Mouse (Mus musculus) heart, postnatal 0 days (tissue): ENCODE data around the gene Fndc10. TPM values are rescaled to one million over a fixed set of nuclear protein-coding genes. Genes with fewer than 3 reads are reported as not detected.
"Not testable (repeated sequence)": the region's sequence is repeated elsewhere in the genome, so short reads cannot be mapped to it uniquely, and the experiment has no call there.

Experiments used
- ATAC-seq: fragments of 200-750 bp; cut with Nextera tagmentation; 2 replicates; pipeline ENCODE4 v1.8.0; 2017; ENCODE audit warnings: low read depth, moderate number of reproducible peaks, moderate library complexity; ENCODE audit not compliant: insufficient read depth
- DNase-seq: peaks from one replicate; pipeline ENCODE4 v3.0.0-alpha.2; 2016; ENCODE audit warnings: low spot score
- H3K27ac ChIP-seq: fragments of 300-500 bp; sonication (generic); 2 replicates; pipeline ENCODE4 v1.5.1; 2014; ENCODE audit warnings: low read depth, mild to moderate bottlenecking
- H3K27me3 ChIP-seq: fragments of 300-500 bp; sonication (generic); 2 replicates; pipeline ENCODE4 v1.6.1; 2014; ENCODE audit warnings: low read length, mixed read lengths; ENCODE audit not compliant: control insufficient read depth, insufficient read depth
- H3K36me3 ChIP-seq: fragments of 300-500 bp; sonication (generic); replicated peaks from 2 replicates; pipeline ENCODE4 v1.6.1; 2014; ENCODE audit warnings: low read length, mixed read lengths; ENCODE audit not compliant: control insufficient read depth, insufficient read depth
- H3K4me1 ChIP-seq: fragments of 300-500 bp; sonication (generic); 2 replicates; pipeline ENCODE4 v1.6.1; 2014; ENCODE audit warnings: antibody characterized with exemption; ENCODE audit not compliant: control insufficient read depth, insufficient read depth
- H3K4me2 ChIP-seq: fragments of 300-500 bp; sonication (generic); 2 replicates; pipeline ENCODE4 v1.6.1; 2014; ENCODE audit warnings: low read depth, mild to moderate bottlenecking, low read length, moderate library complexity
- H3K4me3 ChIP-seq: fragments of 300-500 bp; sonication (generic); 2 replicates; pipeline ENCODE4 v1.5.1; 2014; ENCODE audit warnings: low read depth, low read length
- H3K9ac ChIP-seq: fragments of 300-500 bp; sonication (generic); replicated peaks from 2 replicates; pipeline ENCODE4 v1.6.1; 2014; ENCODE audit warnings: low read depth, low read length, mixed read lengths
- H3K9me3 ChIP-seq: fragments of 300-500 bp; sonication (generic); replicated peaks from 2 replicates; pipeline ENCODE4 v1.6.1; 2016; ENCODE audit warnings: low read length; ENCODE audit not compliant: control insufficient read depth
- CTCF ChIP-seq: IDR thresholded peaks from 2 replicates; pipeline ENCODE4 v1.5.1; 2016; ENCODE audit warnings: antibody characterized with exemption, control low read depth, low read depth
- EP300 ChIP-seq: IDR thresholded peaks from 2 replicates; pipeline ENCODE4 v1.6.1; 2016; ENCODE audit warnings: antibody characterized with exemption, low read depth
- WGBS: fragments of 180-500 bp; shearing (Covaris S2); extraction: QIAGEN DNeasy Blood & Tissue Kit; methylation state at CpG from one replicate; pipeline ENCODE4 v1.1.7; 2014; 5-methylcytosine and 5-hydroxymethylcytosine counted together
- polyA plus RNA-seq: library from polyadenylated mRNA; unstranded; fragments of >200 nt; fragmentation: Nextera tagmentation; extraction: Ambion mirVana; gene quantifications from 2 replicates; pipeline ENCODE4 v1.2.1, GENCODE M21; 2015
- total RNA-seq: library from RNA; depleted of rRNA; stranded (reverse); fragments of >200 nt; gene quantifications from 2 replicates; pipeline ENCODE4 v1.2.3, GENCODE M21; 2014; ENCODE audit warnings: low replicate concordance; rRNA removed

Fndc10 gene
- total RNA-seq (4.1 and 9.7 TPM in 2 replicates), polyA plus RNA-seq (1.8 and 2.1 TPM in 2 replicates)

DNA sequence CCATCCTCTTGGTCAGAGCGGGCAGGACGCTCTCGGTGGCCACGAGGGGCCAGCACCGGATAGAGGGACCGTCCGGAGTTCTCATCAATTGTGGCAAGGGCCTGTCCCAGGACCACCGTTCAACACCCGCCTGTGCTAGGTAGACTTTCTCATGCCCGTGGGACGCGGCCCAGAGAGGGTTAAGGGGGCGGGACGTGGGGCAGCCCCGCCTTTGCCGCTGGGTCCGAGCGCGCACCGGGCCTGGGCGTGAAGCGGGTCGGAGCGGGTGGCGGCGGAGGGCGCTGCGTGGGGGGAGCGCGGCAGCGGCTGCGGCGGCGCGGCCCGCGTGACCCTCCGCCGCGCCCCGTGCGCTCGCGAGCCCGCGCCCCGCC lies at the start of gene Fndc10:
Gene Fndc10, plus strand, starts transcription at position 232 of the 371 bp plus-strand sequence.
- Histone ChIP-seq H3K27me3 (peaks cover 17% of the 10 kb centered on the region; the same call in 1 of the 2 replicates), H3K36me3 (no peaks in the 10 kb centered on the region), H3K4me2 (peak within 1 kb of the TSS; percentile 95), H3K4me3 (peak within 1 kb of the TSS; percentile 62), H3K9ac (peak within 1 kb of the TSS; percentile 60), H3K4me1 (0 out of 2 replicates have a peak, but pooled peaks cover 6% of the 10 kb centered on the region), H3K9me3 (no peaks in the 10 kb centered on the region), H3K27ac (peak within 1 kb of the TSS; percentile 39; the same call in 1 of the 2 replicates)
- ATAC-seq (peak; percentile 70), DNase-seq (no peak)
- TF ChIP-seq CTCF (peak; percentile 20; the same call in 1 of the 2 replicates), EP300 (no peak)
- under 1% methylated on average over 46 of the region's 47 CpGs for WGBS

DNA sequence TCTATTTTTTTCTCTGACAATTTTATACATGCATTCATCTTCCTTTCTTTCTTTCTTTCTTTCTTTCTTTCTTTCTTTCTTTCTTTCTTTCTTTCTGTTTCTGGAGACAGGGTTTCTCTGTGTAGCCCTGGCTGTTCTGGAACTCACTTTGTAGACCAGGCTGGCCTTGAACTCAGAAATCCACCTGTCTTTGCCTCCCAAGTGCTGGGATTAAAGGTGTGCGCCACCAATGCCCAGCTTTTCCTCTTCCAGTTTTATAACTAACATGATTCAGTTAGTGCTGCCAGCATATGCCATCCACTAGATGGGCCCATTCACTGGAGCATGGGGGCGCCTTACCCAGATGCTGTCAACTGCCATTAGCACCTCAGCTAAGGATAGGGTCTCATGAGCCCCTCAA lies 48.8 kb upstream of the Fndc10 start, which contains the start of gene Gm10563:
Gene Gm10563, minus strand, starts transcription at position 101 of the 400 bp plus-strand sequence.
- WGBS, result 93% methylated on average over 2 of the region's 2 CpGs
- not testable (repeated sequence) for H3K27me3 ChIP-seq, ATAC-seq, DNase-seq, H3K4me3 ChIP-seq, H3K9ac ChIP-seq, H3K27ac ChIP-seq, H3K4me1 ChIP-seq, H3K9me3 ChIP-seq, H3K4me2 ChIP-seq
- peaks cover 84% of the 10 kb centered on the region for H3K36me3 ChIP-seq

DNA sequence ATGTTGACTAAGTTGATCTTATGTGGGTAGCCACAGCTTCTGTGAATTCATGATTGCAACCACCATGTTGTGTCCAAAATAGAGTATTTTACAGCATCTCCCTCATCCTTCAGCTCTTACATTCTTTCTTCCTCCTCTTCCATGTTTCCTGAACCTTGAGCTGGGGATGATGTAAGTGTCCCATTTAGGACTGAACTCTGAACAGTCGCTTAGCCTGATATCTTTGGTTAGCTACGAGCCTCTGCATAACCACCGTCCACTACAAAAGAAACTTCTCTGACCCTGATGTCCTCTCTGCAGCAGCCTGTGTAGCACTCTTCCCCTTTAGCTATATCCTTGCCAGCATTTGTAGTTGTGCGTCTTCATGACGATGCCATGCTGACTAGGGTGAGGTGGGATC lies 48.4 kb upstream of the Fndc10 start:
- TF ChIP-seq CTCF, result no peak
- TF ChIP-seq EP300, result no peak
- no peak for ATAC-seq
- 71% methylated on average over 5 of the region's 5 CpGs for WGBS
- H3K9ac ChIP-seq, result no peak overlapping the region
- H3K4me2 ChIP-seq, result no peak overlapping the region
- H3K27me3 ChIP-seq, result no peaks in the 10 kb centered on the region
- no peak overlapping the region for H3K4me3 ChIP-seq
- no peaks in the 10 kb centered on the region for H3K9me3 ChIP-seq
- H3K4me1 ChIP-seq, result no peaks in the 10 kb centered on the region
- DNase-seq, result no peak
- H3K27ac ChIP-seq, result no peak overlapping the region
- peaks cover 84% of the 10 kb centered on the region for H3K36me3 ChIP-seq

DNA sequence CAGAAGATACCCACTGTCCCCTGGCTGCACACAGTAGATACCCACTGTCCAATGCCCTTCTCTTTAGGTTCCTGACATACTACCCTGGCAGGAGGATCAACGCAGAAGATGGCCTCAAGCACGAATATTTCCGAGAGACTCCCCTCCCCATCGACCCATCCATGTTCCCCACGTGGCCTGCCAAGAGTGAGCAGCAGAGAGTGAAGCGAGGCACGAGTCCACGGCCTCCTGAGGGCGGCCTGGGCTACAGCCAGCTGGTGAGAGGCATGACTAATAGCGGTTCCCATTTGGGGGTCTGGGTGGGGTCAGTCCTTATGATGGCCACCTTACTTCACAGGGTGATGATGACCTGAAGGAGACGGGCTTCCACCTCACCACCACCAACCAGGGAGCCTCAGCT lies 44.8 kb upstream of the Fndc10 start:
- Histone ChIP-seq H3K4me2 (no peak overlapping the region), H3K4me3 (no peak overlapping the region), H3K4me1 (peaks cover 31% of the 10 kb centered on the region), H3K36me3 (peaks cover 55% of the 10 kb centered on the region), H3K9ac (no peak overlapping the region), H3K27ac (no peak overlapping the region), H3K9me3 (no peaks in the 10 kb centered on the region), H3K27me3 (peaks cover 14% of the 10 kb centered on the region; the same call in 1 of the 2 replicates)
- no peak for ATAC-seq
- no peak for TF ChIP-seq CTCF
- TF ChIP-seq EP300, result no peak
- 88% methylated on average over 11 of the region's 11 CpGs for WGBS
- DNase-seq, result no peak

DNA sequence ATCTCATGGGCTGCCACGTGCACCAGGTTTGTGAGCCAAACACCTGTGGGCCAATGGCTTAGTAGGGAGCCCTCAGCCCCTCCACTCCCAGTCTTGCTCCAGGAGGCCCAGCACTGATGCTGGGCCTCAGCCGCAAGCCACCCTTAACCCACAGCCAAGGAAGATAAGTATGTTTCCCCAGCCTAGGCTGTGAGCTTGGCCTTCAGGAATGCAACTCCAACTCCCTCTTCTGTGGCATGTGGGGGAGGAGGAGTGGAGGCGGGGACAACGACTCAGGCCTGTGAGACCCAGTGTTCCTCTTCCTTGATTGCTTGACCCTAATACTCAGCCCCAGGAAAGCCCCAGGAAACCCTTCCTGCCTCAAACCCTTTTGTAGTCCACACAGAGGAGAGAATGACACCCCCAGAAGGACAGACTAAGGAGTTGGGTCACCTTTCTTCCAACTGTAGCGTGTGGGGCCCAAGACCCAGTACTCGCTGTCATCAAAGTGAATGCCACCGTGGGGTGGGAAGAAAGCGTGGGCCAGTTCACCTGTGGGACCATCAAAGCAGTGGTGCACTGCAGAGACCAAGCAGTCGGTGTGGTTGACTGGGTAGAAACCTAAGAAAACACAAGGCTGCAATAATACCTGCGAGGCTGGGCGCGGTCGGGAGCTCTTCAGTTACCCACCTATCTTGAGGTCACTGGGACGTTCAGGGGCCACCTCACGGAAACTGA lies 42.4 kb upstream of the Fndc10 start:
- DNase-seq (peak; percentile 86), ATAC-seq (peak; percentile 67)
- TF ChIP-seq CTCF (no peak), EP300 (no peak)
- peak overlapping the region; percentile 53; the same call in 1 of the 2 replicates for H3K4me3 ChIP-seq
- peak overlapping the region; percentile 66 for H3K4me2 ChIP-seq
- H3K27me3 ChIP-seq, result peaks cover 26% of the 10 kb centered on the region
- H3K36me3 ChIP-seq, result peaks cover 52% of the 10 kb centered on the region
- WGBS, result 44% methylated on average over 15 of the region's 15 CpGs
- H3K4me1 ChIP-seq, result peaks cover 41% of the 10 kb centered on the region
- peak overlapping the region; percentile 72 for H3K27ac ChIP-seq
- H3K9me3 ChIP-seq, result no peaks in the 10 kb centered on the region
- no peak overlapping the region for H3K9ac ChIP-seq
